Mouse (Mus musculus) right cerebral cortex, adult 18-20 months (tissue): ENCODE data around the gene Rad51ap2.

Source experiments
- DNase-seq: peaks from one replicate; pipeline ENCODE4 v3.0.0; 2022; ENCODE audit warnings: mixed read lengths

The Rad51ap2 gene

GRCm38 (mm10) chr12:11455549-11456194 is at the start of gene Rad51ap2:
Gene Rad51ap2, plus strand, starts transcription at chr12:11456079.
- peak; percentile 85 for DNase-seq

GRCm38 (mm10) chr12:11407679-11408078 is 48.2 kb upstream of the Rad51ap2 start:
- peak; percentile 19 for DNase-seq

- DNase-seq, result no peak
Observed at GRCm38 (mm10) chr12:11418112-11418511, 37.8 kb upstream of the Rad51ap2 start.

GRCm38 (mm10) chr12:11427396-11427795 is 28.5 kb upstream of the Rad51ap2 start:
- peak; percentile 58 for DNase-seq

GRCm38 (mm10) chr12:11433126-11433525 is 22.8 kb upstream of the Rad51ap2 start:
- peak; percentile 47 for DNase-seq

- DNase-seq, result peak; percentile 19
Observed at GRCm38 (mm10) chr12:11433716-11434115, 22.2 kb upstream of the Rad51ap2 start.

GRCm38 (mm10) chr12:11434446-11434845 is 21.4 kb upstream of the Rad51ap2 start:
- DNase-seq, result peak; percentile 13

GRCm38 (mm10) chr12:11435246-11436022 is 20.4 kb upstream of the Rad51ap2 start:
- peak; percentile 32 for DNase-seq

GRCm38 (mm10) chr12:11436023-11436350 is 19.9 kb upstream of the Rad51ap2 start:
- DNase-seq, result peak; percentile 15

- peak; percentile 95 for DNase-seq
Observed at GRCm38 (mm10) chr12:11436497-11437265, 19.2 kb upstream of the Rad51ap2 start, which contains the start of gene Vsnl1. Gene Vsnl1, minus strand, starts transcription at chr12:11436613.

- DNase-seq, result peak; percentile 86
Observed at GRCm38 (mm10) chr12:11437266-11437906, 18.5 kb upstream of the Rad51ap2 start.

GRCm38 (mm10) chr12:11437907-11438447 is 17.9 kb upstream of the Rad51ap2 start:
- DNase-seq, result peak; percentile 18

- no peak for DNase-seq
Observed at GRCm38 (mm10) chr12:11454146-11454545, 1.7 kb upstream of the Rad51ap2 start.

- peak; percentile 9 for DNase-seq
Observed at GRCm38 (mm10) chr12:11456213-11456612, 334 bp downstream of the Rad51ap2 start.

- DNase-seq, result no peak
Observed at GRCm38 (mm10) chr12:11456632-11457031, 753 bp downstream of the Rad51ap2 start.
